Mouse (Mus musculus): ENCODE data around the gene Atp6ap2.
"Not testable (repeated sequence)": the region's sequence is repeated elsewhere in the genome, so short reads cannot be mapped to it uniquely, and the experiment has no call there.

Atp6ap2 gene

GRCm38 (mm10) chrX:12587192-12587957, at the start of gene Atp6ap2:
Gene Atp6ap2 (plus strand): TSS chrX:12587801.
- DNase-seq (ENCODE audit: low spot score in 2 of 2), result peak; percentile 95 to 97

GRCm38 (mm10) chrX:12544417-12544816, 43.2 kb upstream of the Atp6ap2 start:
- DNase-seq (ENCODE audit: low spot score in 2 of 2), result no peak

GRCm38 (mm10) chrX:12557086-12557485, 30.5 kb upstream of the Atp6ap2 start:
- DNase-seq (ENCODE audit: low spot score in 2 of 2), result no peak

- no peak for DNase-seq (ENCODE audit: low spot score in 2 of 2)
Observed at GRCm38 (mm10) chrX:12571407-12571806, 16.2 kb upstream of the Atp6ap2 start.

- no peak for DNase-seq (ENCODE audit: low spot score in 2 of 2)
Observed at GRCm38 (mm10) chrX:12577936-12578335, 9.7 kb upstream of the Atp6ap2 start.

- no peak for DNase-seq (ENCODE audit: low spot score in 2 of 2)
Observed at GRCm38 (mm10) chrX:12578339-12578868, 9.2 kb upstream of the Atp6ap2 start.

- no peak for DNase-seq (ENCODE audit: low spot score in 2 of 2)
Observed at GRCm38 (mm10) chrX:12583261-12583660, 4.3 kb upstream of the Atp6ap2 start.

GRCm38 (mm10) chrX:12587958-12588355, 356 bp downstream of the Atp6ap2 start:
- no peak for DNase-seq (ENCODE audit: low spot score in 2 of 2)

GRCm38 (mm10) chrX:12591401-12591943, 3.9 kb downstream of the Atp6ap2 start:
- no peak for DNase-seq (ENCODE audit: low spot score in 2 of 2)

GRCm38 (mm10) chrX:12592011-12592410, 4.4 kb downstream of the Atp6ap2 start:
- no peak for DNase-seq (ENCODE audit: low spot score in 2 of 2)

- DNase-seq (ENCODE audit: low spot score in 2 of 2), result no peak
Observed at GRCm38 (mm10) chrX:12593824-12594223, 6.2 kb downstream of the Atp6ap2 start.

- not testable (repeated sequence) for DNase-seq (ENCODE audit: low spot score in 2 of 2)
Observed at GRCm38 (mm10) chrX:12610541-12610940, 22.9 kb downstream of the Atp6ap2 start.

- no peak for DNase-seq (ENCODE audit: low spot score in 2 of 2)
Observed at GRCm38 (mm10) chrX:12611211-12611610, 23.6 kb downstream of the Atp6ap2 start.

- not testable (repeated sequence) for DNase-seq (ENCODE audit: low spot score in 2 of 2)
Observed at GRCm38 (mm10) chrX:12612360-12612759, 24.8 kb downstream of the Atp6ap2 start.

- no peak for DNase-seq (ENCODE audit: low spot score in 2 of 2)
Observed at GRCm38 (mm10) chrX:12625131-12625530, 37.5 kb downstream of the Atp6ap2 start.

GRCm38 (mm10) chrX:12644976-12645375, 57.4 kb downstream of the Atp6ap2 start:
- no peak for DNase-seq (ENCODE audit: low spot score in 2 of 2)

- DNase-seq (ENCODE audit: low spot score in 2 of 2), result peak; percentile 30 to 35
Observed at GRCm38 (mm10) chrX:12645531-12646304, 58.1 kb downstream of the Atp6ap2 start.

GRCm38 (mm10) chrX:12651906-12652305, 64.3 kb downstream of the Atp6ap2 start:
- DNase-seq (ENCODE audit: low spot score in 2 of 2), result no peak

- DNase-seq (ENCODE audit: low spot score in 2 of 2), result no peak
Observed at GRCm38 (mm10) chrX:12653879-12654278, 66.3 kb downstream of the Atp6ap2 start.

Data from right cerebral cortex, postnatal 10 days (tissue).